Mouse (Mus musculus) spleen, adult 18-20 months (tissue): ENCODE data around the gene Elobl.

Experiments
- DNase-seq, 2 experiments: peaks; one replicate each; pipeline ENCODE4 v3.0.0; 2022; ENCODE audit warnings: mixed read lengths in 2 of 2

Elobl gene

GRCm38 (mm10) chr11:88934089-88935000 is 32.4 kb downstream of the Elobl start:
- DNase-seq: no peak

DNA sequence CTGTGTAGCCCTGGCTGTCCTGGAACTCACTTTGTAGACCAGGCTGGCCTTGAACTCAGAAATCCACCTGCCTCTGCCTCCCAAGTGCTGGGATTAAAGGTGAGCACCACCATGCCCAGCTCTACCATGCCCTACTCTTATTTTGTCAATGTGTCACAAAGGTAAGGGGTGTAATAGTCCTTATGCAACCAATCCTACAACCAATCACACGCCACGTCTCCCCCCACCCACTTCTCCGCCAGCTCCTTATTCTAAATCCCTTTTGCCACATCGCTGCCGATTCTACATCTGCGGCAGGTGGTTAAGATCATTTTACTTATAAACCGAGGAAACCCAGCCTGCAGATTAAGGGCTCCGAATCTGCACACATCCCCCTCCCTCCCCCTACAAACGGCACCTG is 33.7 kb downstream of the Elobl start:
- DNase-seq: no peak

- no peak for DNase-seq
Observed at GRCm38 (mm10) chr11:88931692-88932530, 34.8 kb downstream of the Elobl start.

DNA sequence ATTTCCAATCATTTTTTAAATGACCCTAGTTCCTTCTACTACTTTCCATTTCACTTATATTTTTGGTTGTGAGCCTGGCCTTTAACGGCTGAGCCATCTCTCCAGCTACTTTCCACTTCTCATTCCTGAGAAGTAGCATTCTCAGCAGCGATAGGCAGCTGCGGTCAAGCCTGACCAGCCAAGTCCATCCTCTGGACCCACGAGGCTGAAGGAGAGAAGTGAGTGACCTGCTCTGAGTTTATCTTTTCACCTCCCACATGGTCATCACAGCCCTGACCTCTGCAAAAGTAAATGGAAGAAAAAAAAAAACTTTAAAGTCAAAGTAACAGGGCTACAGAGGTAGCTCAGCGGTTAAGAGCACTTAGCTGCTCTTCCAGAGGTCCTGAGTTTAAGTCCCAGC is 40.2 kb downstream of the Elobl start:
- no peak for DNase-seq
